Mouse (Mus musculus): ENCODE results near the gene Dip2c. TPM values are rescaled to one million over a fixed set of nuclear protein-coding genes. Genes with fewer than 3 reads are reported as not detected.

Gene Dip2c
- polyA plus RNA-seq, 1 experiment from 2014 or later: 11.8 TPM

DNA sequence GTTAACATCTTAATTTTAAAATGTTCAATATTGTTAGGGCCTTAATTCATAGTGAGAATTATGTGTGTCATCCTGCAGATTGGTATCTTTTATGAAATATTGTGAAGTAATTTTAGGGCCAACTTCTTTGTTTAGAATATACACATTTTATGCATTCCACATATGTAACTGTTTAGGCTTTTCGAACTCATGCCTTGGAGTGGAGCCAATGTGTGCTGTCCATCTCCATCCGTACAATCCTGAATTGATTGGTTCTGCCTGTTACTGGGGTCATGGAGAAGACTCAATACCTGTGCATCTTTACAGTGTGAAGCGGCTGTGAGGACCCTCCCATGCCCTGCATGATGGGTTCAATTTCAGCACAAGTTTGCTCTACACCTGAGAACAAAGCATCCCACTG, 416.5 kb downstream of the Dip2c start:
- H3K4me2 ChIP-seq: no peak overlapping the region
- H3K4me1 ChIP-seq (replicated peaks): no peaks in the 10 kb centered on the region
- H3K27me3 ChIP-seq: no peaks in the 10 kb centered on the region
- ATAC-seq (ENCODE audit: low read depth): no peak
- H3K9me3 ChIP-seq: no peaks in the 10 kb centered on the region
- no peak overlapping the region for H3K4me3 ChIP-seq
- H3K9ac ChIP-seq: no peak overlapping the region
- WGBS: 84% methylated on average over 3 of the region's 3 CpGs
- H3K36me3 ChIP-seq: peaks cover 90% of the 10 kb centered on the region
- no peak overlapping the region for H3K27ac ChIP-seq (replicated peaks)

GRCm38 (mm10) chr13:9694651-9695050, 418.3 kb downstream of the Dip2c start:
- WGBS: 94% methylated on average over 6 of the region's 6 CpGs
- Histone ChIP-seq H3K36me3 (peaks cover 76% of the 10 kb centered on the region), H3K9me3 (no peaks in the 10 kb centered on the region), H3K4me3 (no peak overlapping the region), H3K27ac (replicated peaks) (no peak overlapping the region), H3K4me1 (replicated peaks) (no peaks in the 10 kb centered on the region), H3K9ac (no peak overlapping the region), H3K4me2 (no peak overlapping the region), H3K27me3 (no peaks in the 10 kb centered on the region)
- ATAC-seq (ENCODE audit: low read depth): no peak

DNA sequence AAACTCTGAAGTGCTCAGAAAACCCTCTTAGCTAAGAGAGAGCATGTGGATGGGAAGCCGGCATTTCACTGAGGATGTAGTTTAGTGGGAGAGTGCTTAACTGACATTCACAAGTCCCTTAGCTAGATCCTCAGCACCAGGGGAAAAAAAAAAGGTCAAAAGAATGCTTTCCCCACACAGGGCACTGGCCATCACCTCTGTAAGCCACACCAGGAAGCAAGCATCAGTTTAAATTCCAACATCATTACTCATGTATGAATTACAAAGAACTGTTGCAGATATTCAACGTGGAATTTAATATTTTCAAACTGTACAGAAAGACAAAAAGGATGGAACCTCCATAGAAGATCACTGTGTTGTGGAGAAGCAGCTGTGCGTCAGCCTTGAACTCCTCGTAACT, 419.1 kb downstream of the Dip2c start:
- Histone ChIP-seq H3K27ac (replicated peaks) (no peak overlapping the region), H3K4me2 (no peak overlapping the region), H3K9me3 (no peaks in the 10 kb centered on the region), H3K9ac (no peak overlapping the region), H3K36me3 (peaks cover 70% of the 10 kb centered on the region), H3K27me3 (no peaks in the 10 kb centered on the region), H3K4me3 (no peak overlapping the region), H3K4me1 (replicated peaks) (no peaks in the 10 kb centered on the region)
- ATAC-seq (ENCODE audit: low read depth): no peak
- WGBS: 91% methylated on average over 4 of the region's 4 CpGs

- H3K27ac ChIP-seq (replicated peaks): no peak overlapping the region
- H3K4me3 ChIP-seq: no peak overlapping the region
- peaks cover 66% of the 10 kb centered on the region for H3K36me3 ChIP-seq
- no peaks in the 10 kb centered on the region for H3K27me3 ChIP-seq
- no peak for ATAC-seq (ENCODE audit: low read depth)
- H3K4me1 ChIP-seq (replicated peaks): no peaks in the 10 kb centered on the region
- no peak overlapping the region for H3K4me2 ChIP-seq
- H3K9me3 ChIP-seq: no peaks in the 10 kb centered on the region
- H3K9ac ChIP-seq: no peak overlapping the region
Measured at GRCm38 (mm10) chr13:9695809-9696208, 419.5 kb downstream of the Dip2c start.

DNA sequence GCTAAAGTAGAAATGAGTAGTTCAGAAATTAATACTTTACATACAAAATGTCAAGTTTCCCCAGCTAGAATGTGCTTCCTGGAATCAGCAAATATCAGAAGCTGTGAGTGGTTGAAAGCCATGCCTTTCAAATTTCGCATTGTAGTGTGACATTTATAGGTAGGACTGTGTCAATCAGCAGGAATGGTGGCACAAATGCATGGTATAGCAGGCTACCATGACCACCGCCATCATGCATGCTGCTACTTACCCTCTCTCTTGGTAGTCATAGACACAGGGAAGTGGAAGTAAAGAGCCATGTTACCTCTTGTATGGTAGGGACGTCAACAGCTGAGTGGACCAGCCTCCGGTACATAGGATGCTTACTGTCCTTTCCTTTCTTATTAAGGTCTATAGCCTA, 421.0 kb downstream of the Dip2c start:
- Histone ChIP-seq H3K9ac (no peak overlapping the region), H3K27me3 (no peaks in the 10 kb centered on the region), H3K4me3 (no peak overlapping the region), H3K4me1 (replicated peaks) (no peaks in the 10 kb centered on the region), H3K36me3 (peaks cover 51% of the 10 kb centered on the region), H3K27ac (replicated peaks) (no peak overlapping the region), H3K4me2 (no peak overlapping the region), H3K9me3 (no peaks in the 10 kb centered on the region)
- ATAC-seq (ENCODE audit: low read depth): no peak
- WGBS: 95% methylated on average over 4 of the region's 4 CpGs

- H3K27ac ChIP-seq (replicated peaks): no peak overlapping the region
- H3K36me3 ChIP-seq: peaks cover 13% of the 10 kb centered on the region
- no peak overlapping the region for H3K4me2 ChIP-seq
- H3K4me3 ChIP-seq: no peak overlapping the region
- no peaks in the 10 kb centered on the region for H3K9me3 ChIP-seq
- ATAC-seq (ENCODE audit: low read depth): no peak
- H3K9ac ChIP-seq: no peak overlapping the region
- no peaks in the 10 kb centered on the region for H3K27me3 ChIP-seq
- 85% methylated on average over 12 of the region's 12 CpGs for WGBS
- H3K4me1 ChIP-seq (replicated peaks): no peaks in the 10 kb centered on the region
Measured at GRCm38 (mm10) chr13:9702615-9703235, 426.4 kb downstream of the Dip2c start.

GRCm38 (mm10) chr13:9706720-9707119, 430.4 kb downstream of the Dip2c start:
- ATAC-seq (ENCODE audit: low read depth): no peak
- no peaks in the 10 kb centered on the region for H3K9me3 ChIP-seq
- WGBS: 92% methylated on average over 8 of the region's 8 CpGs
- no peaks in the 10 kb centered on the region for H3K27me3 ChIP-seq
- no peak overlapping the region for H3K4me2 ChIP-seq
- no peak overlapping the region for H3K9ac ChIP-seq
- no peaks in the 10 kb centered on the region for H3K4me1 ChIP-seq (replicated peaks)
- H3K4me3 ChIP-seq: no peak overlapping the region
- peaks cover 17% of the 10 kb centered on the region for H3K36me3 ChIP-seq
- H3K27ac ChIP-seq (replicated peaks): no peak overlapping the region

DNA sequence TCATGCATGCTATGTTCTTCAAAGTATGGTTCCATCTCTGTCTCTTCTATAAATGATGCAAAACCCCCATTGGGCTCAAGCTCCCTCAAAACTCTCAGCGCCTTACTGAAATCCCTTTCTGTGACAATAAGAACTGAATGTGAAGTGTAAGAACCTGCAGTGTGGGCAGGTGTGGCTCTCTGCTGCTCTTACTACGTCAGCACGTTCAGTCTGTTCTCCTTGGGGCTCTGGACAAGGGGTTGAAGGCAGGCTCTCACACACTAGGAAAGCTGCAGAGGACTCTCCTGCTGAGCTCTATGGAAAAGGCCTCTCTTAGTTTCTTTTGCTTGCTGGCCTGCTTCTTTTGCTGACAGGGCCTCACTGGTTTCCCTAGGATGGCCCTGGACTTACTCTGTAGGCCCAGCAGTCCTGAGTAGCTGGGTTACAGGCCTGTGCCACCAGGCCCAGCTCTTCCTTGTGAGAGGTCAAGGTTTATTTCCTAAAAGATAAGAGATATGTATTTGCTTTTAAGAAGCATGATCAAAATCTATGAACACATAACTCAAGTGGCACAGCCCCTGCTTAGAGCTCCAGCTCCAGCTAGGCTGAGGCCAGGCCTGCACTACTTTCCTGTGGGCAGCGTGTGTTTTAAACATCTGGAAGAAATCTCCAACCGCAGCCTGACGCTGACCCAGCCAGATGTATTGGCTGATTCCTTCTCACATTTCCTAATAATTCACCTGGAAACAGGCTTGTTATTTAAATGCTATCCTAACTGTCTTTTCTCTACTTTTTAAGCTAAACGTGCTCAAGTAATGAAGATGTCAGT, 432.3 kb downstream of the Dip2c start:
- H3K36me3 ChIP-seq: peaks cover 17% of the 10 kb centered on the region
- no peak overlapping the region for H3K4me2 ChIP-seq
- H3K9me3 ChIP-seq: no peaks in the 10 kb centered on the region
- no peaks in the 10 kb centered on the region for H3K27me3 ChIP-seq
- H3K9ac ChIP-seq: no peak overlapping the region
- no peak overlapping the region for H3K27ac ChIP-seq (replicated peaks)
- ATAC-seq (ENCODE audit: low read depth): no peak
- 85% methylated on average over 7 of the region's 7 CpGs for WGBS
- no peaks in the 10 kb centered on the region for H3K4me1 ChIP-seq (replicated peaks)
- H3K4me3 ChIP-seq: no peak overlapping the region

DNA sequence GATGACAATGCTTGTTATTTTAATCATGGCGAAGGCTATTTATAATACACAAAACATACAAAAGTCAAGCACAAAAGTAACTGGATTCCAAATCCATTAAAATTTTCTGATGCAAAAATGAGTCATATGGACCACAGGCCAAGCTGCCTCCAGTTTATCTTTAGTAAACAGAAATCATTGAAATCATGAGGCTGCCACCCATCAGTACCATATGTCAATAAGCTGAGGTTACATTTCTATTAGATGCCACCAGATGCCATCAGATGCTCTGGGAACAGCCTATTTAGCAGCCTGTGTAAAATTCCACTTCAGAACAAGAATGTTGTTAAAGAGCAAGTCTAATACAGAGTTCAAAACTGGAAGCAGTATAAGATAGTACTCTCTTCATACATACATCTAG, 436.1 kb downstream of the Dip2c start:
- H3K27ac ChIP-seq (replicated peaks): no peak overlapping the region
- H3K27me3 ChIP-seq: no peaks in the 10 kb centered on the region
- 96% methylated on average over 1 of the region's 1 CpGs for WGBS
- ATAC-seq (ENCODE audit: low read depth): no peak
- H3K4me3 ChIP-seq: no peak overlapping the region
- no peak overlapping the region for H3K4me2 ChIP-seq
- no peak overlapping the region for H3K9ac ChIP-seq
- H3K9me3 ChIP-seq: no peaks in the 10 kb centered on the region
- no peaks in the 10 kb centered on the region for H3K4me1 ChIP-seq (replicated peaks)
- peaks cover 14% of the 10 kb centered on the region; the same call in 1 of the 2 replicates for H3K36me3 ChIP-seq

- H3K9ac ChIP-seq: no peak overlapping the region
- peaks cover 14% of the 10 kb centered on the region; the same call in 1 of the 2 replicates for H3K36me3 ChIP-seq
- 88% methylated on average over 3 of the region's 3 CpGs for WGBS
- H3K27me3 ChIP-seq: no peaks in the 10 kb centered on the region
- no peaks in the 10 kb centered on the region for H3K4me1 ChIP-seq (replicated peaks)
- H3K4me3 ChIP-seq: no peak overlapping the region
- no peak overlapping the region for H3K27ac ChIP-seq (replicated peaks)
- no peak overlapping the region for H3K4me2 ChIP-seq
- H3K9me3 ChIP-seq: no peaks in the 10 kb centered on the region
- no peak for ATAC-seq (ENCODE audit: low read depth)
Measured at GRCm38 (mm10) chr13:9712971-9713370, 436.6 kb downstream of the Dip2c start.

GRCm38 (mm10) chr13:9713462-9714134, 437.3 kb downstream of the Dip2c start:
- 79% methylated on average over 6 of the region's 6 CpGs for WGBS
- Histone ChIP-seq H3K4me3 (no peak overlapping the region), H3K9me3 (no peaks in the 10 kb centered on the region), H3K27me3 (no peaks in the 10 kb centered on the region), H3K27ac (replicated peaks) (no peak overlapping the region), H3K4me2 (no peak overlapping the region), H3K36me3 (peaks cover 10% of the 10 kb centered on the region; the same call in 1 of the 2 replicates), H3K9ac (no peak overlapping the region), H3K4me1 (replicated peaks) (no peaks in the 10 kb centered on the region)
- no peak for ATAC-seq (ENCODE audit: low read depth)

DNA sequence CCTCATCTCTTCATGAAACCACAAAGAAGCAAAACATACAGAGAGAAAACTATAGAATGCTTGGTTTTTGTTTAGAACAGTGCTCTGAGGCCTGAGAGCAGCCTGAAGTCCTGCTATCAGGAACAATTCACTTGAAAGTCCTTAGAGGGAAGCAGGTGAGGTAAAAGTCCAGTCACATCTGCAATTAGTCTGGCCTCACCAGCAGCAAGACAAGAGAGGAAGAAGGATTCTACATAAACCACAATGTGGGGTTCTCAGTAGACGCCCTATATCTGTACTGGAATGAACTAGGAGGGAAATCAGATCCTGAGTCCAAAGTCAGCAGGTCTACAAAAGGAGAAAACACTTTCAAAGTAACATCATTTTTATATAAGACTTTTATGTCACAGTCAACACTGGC, 438.9 kb downstream of the Dip2c start:
- no peaks in the 10 kb centered on the region for H3K4me1 ChIP-seq (replicated peaks)
- H3K4me2 ChIP-seq: no peak overlapping the region
- H3K36me3 ChIP-seq: peaks cover 11% of the 10 kb centered on the region
- H3K4me3 ChIP-seq: no peak overlapping the region
- no peak overlapping the region for H3K9ac ChIP-seq
- no peak overlapping the region for H3K27ac ChIP-seq (replicated peaks)
- H3K9me3 ChIP-seq: no peaks in the 10 kb centered on the region
- no peaks in the 10 kb centered on the region for H3K27me3 ChIP-seq
- 100% methylated on average over 1 of the region's 1 CpGs for WGBS
- no peak for ATAC-seq (ENCODE audit: low read depth)

Measured in neural tube, embryonic 13.5 days (tissue).